Mouse (Mus musculus): Measurements from ENCODE around the gene Osbpl2. TPM values are rescaled to one million over a fixed set of nuclear protein-coding genes. Genes with fewer than 3 reads are reported as not detected.

Osbpl2 gene
- polyA plus RNA-seq, 1 experiment = 48.2 TPM

- no peak for TF ChIP-seq CTCF (IDR thresholded peaks at IDR 0.05; ENCODE audit: extremely low read depth, insufficient read depth, low read length)
- no peak for TF ChIP-seq POLR2A (IDR thresholded peaks at IDR 0.05; ENCODE audit: extremely low read depth, insufficient read depth, low read length)
- peaks cover 4% of the 10 kb centered on the region for H3K4me1 ChIP-seq (ENCODE audit: control insufficient read depth, insufficient read depth, low read length)
- no peak overlapping the region for H3K27ac ChIP-seq (ENCODE audit: insufficient read depth, low read length)
Measured at GRCm38 (mm10) chr2:180084565-180084964, 34.5 kb upstream of the Osbpl2 start.

GRCm38 (mm10) chr2:180085926-180086636, 33.0 kb upstream of the Osbpl2 start:
- H3K4me3 ChIP-seq (ENCODE audit: insufficient read depth, low read length) = no peak overlapping the region
- TF ChIP-seq POLR2A (IDR thresholded peaks at IDR 0.05; ENCODE audit: extremely low read depth, insufficient read depth, low read length) (no peak), CTCF (IDR thresholded peaks at IDR 0.05; ENCODE audit: extremely low read depth, insufficient read depth, low read length) (no peak)
- H3K27ac ChIP-seq (ENCODE audit: insufficient read depth, low read length) = no peak overlapping the region
- peaks cover 4% of the 10 kb centered on the region for H3K4me1 ChIP-seq (ENCODE audit: control insufficient read depth, insufficient read depth, low read length)

More at GRCm38 (mm10) chr2:180084565-180084964, 34.5 kb upstream of the Osbpl2 start:
- H3K4me3 ChIP-seq (ENCODE audit: insufficient read depth, low read length) = no peak overlapping the region

GRCm38 (mm10) chr2:180086637-180087027, 32.5 kb upstream of the Osbpl2 start:
- H3K27ac ChIP-seq (ENCODE audit: insufficient read depth, low read length) = no peak overlapping the region
- TF ChIP-seq POLR2A (IDR thresholded peaks at IDR 0.05; ENCODE audit: extremely low read depth, insufficient read depth, low read length) (no peak), CTCF (IDR thresholded peaks at IDR 0.05; ENCODE audit: extremely low read depth, insufficient read depth, low read length) (no peak)
- peaks cover 4% of the 10 kb centered on the region for H3K4me1 ChIP-seq (ENCODE audit: control insufficient read depth, insufficient read depth, low read length)
- no peak overlapping the region for H3K4me3 ChIP-seq (ENCODE audit: insufficient read depth, low read length)

GRCm38 (mm10) chr2:180087472-180087871, 31.6 kb upstream of the Osbpl2 start:
- Histone ChIP-seq H3K27ac (ENCODE audit: insufficient read depth, low read length) (no peak overlapping the region), H3K4me3 (ENCODE audit: insufficient read depth, low read length) (no peak overlapping the region), H3K4me1 (ENCODE audit: control insufficient read depth, insufficient read depth, low read length) (peaks cover 4% of the 10 kb centered on the region)
- TF ChIP-seq CTCF (IDR thresholded peaks at IDR 0.05; ENCODE audit: extremely low read depth, insufficient read depth, low read length) (0 out of 2 replicates have a peak, but pooled peaks have one; percentile 4), POLR2A (IDR thresholded peaks at IDR 0.05; ENCODE audit: extremely low read depth, insufficient read depth, low read length) (no peak)

GRCm38 (mm10) chr2:180090285-180090684, 28.8 kb upstream of the Osbpl2 start:
- Histone ChIP-seq H3K4me1 (ENCODE audit: control insufficient read depth, insufficient read depth, low read length) (peaks cover 3% of the 10 kb centered on the region), H3K27ac (ENCODE audit: insufficient read depth, low read length) (no peak overlapping the region), H3K4me3 (ENCODE audit: insufficient read depth, low read length) (no peak overlapping the region)
- TF ChIP-seq POLR2A (IDR thresholded peaks at IDR 0.05; ENCODE audit: extremely low read depth, insufficient read depth, low read length) (no peak), CTCF (IDR thresholded peaks at IDR 0.05; ENCODE audit: extremely low read depth, insufficient read depth, low read length) (no peak)

- Histone ChIP-seq H3K27ac (ENCODE audit: insufficient read depth, low read length) (no peak overlapping the region), H3K4me3 (ENCODE audit: insufficient read depth, low read length) (no peak overlapping the region), H3K4me1 (ENCODE audit: control insufficient read depth, insufficient read depth, low read length) (0 out of 2 replicates have a peak, but pooled peaks cover 2% of the 10 kb centered on the region)
- TF ChIP-seq CTCF (IDR thresholded peaks at IDR 0.05; ENCODE audit: extremely low read depth, insufficient read depth, low read length) (no peak), POLR2A (IDR thresholded peaks at IDR 0.05; ENCODE audit: extremely low read depth, insufficient read depth, low read length) (no peak)
Measured at GRCm38 (mm10) chr2:180095711-180096110, 23.4 kb upstream of the Osbpl2 start.

GRCm38 (mm10) chr2:180097585-180097984, 21.5 kb upstream of the Osbpl2 start:
- H3K27ac ChIP-seq (ENCODE audit: insufficient read depth, low read length) = no peak overlapping the region
- TF ChIP-seq POLR2A (IDR thresholded peaks at IDR 0.05; ENCODE audit: extremely low read depth, insufficient read depth, low read length) = no peak
- TF ChIP-seq CTCF (IDR thresholded peaks at IDR 0.05; ENCODE audit: extremely low read depth, insufficient read depth, low read length) = no peak
- no peak overlapping the region for H3K4me3 ChIP-seq (ENCODE audit: insufficient read depth, low read length)
- 0 out of 2 replicates have a peak, but pooled peaks cover 2% of the 10 kb centered on the region for H3K4me1 ChIP-seq (ENCODE audit: control insufficient read depth, insufficient read depth, low read length)

GRCm38 (mm10) chr2:180098167-180098566, 20.9 kb upstream of the Osbpl2 start:
- Histone ChIP-seq H3K4me1 (ENCODE audit: control insufficient read depth, insufficient read depth, low read length) (0 out of 2 replicates have a peak, but pooled peaks cover 2% of the 10 kb centered on the region), H3K4me3 (ENCODE audit: insufficient read depth, low read length) (no peak overlapping the region), H3K27ac (ENCODE audit: insufficient read depth, low read length) (no peak overlapping the region)
- TF ChIP-seq POLR2A (IDR thresholded peaks at IDR 0.05; ENCODE audit: extremely low read depth, insufficient read depth, low read length) = no peak
- peak; percentile 42 for TF ChIP-seq CTCF (IDR thresholded peaks at IDR 0.05; ENCODE audit: extremely low read depth, insufficient read depth, low read length)

GRCm38 (mm10) chr2:180099529-180099928, 19.6 kb upstream of the Osbpl2 start:
- H3K4me3 ChIP-seq (ENCODE audit: insufficient read depth, low read length) = no peak overlapping the region
- H3K27ac ChIP-seq (ENCODE audit: insufficient read depth, low read length) = no peak overlapping the region
- TF ChIP-seq POLR2A (IDR thresholded peaks at IDR 0.05; ENCODE audit: extremely low read depth, insufficient read depth, low read length) (no peak), CTCF (IDR thresholded peaks at IDR 0.05; ENCODE audit: extremely low read depth, insufficient read depth, low read length) (no peak)
- 0 out of 2 replicates have a peak, but pooled peaks cover 2% of the 10 kb centered on the region for H3K4me1 ChIP-seq (ENCODE audit: control insufficient read depth, insufficient read depth, low read length)

Measured in cortical plate, adult 2 months (tissue).